Mouse (Mus musculus) heart, adult 2 months (tissue): ENCODE measurements at regions not wholly inside any gene's neighbourhood (a gene's known extent, or its start where the extent isn't known, plus 50 kb on each side); places are given as distances from the start of the nearest gene placed in this dataset.

Source experiments
- DNase-seq, 2 experiments: peaks; one replicate each; pipeline ENCODE4 v3.0.0; 2021
- H3K27ac ChIP-seq: fragments of 200-600 bp; 2 replicates; pipeline ENCODE4 v1.8.1; 2022
- H3K27me3 ChIP-seq: fragments of 200-500 bp; 2 replicates; pipeline ENCODE4 v1.6.1; 2012; ENCODE audit warnings: mild to moderate bottlenecking, low read length, inconsistent platforms, mixed read lengths; ENCODE audit not compliant: control insufficient read depth, insufficient read depth
- H3K36me3 ChIP-seq: fragments of 200-500 bp; 2 replicates; pipeline ENCODE4 v1.6.1; 2012; ENCODE audit warnings: low read length, inconsistent platforms; ENCODE audit not compliant: control insufficient read depth, insufficient read depth
- H3K4me1 ChIP-seq: fragments of 200-500 bp; 2 replicates; pipeline ENCODE4 v1.6.1; 2011; ENCODE audit warnings: low read length; ENCODE audit not compliant: control insufficient read depth, insufficient read depth
- H3K4me3 ChIP-seq: fragments of 200-600 bp; 2 replicates; pipeline ENCODE4 v1.8.1; 2022
- H3K79me2 ChIP-seq: fragments of 200-500 bp; replicated peaks from 2 replicates; pipeline ENCODE4 v1.6.1; 2012; ENCODE audit warnings: mild to moderate bottlenecking, inconsistent platforms, low read length, moderate library complexity, mixed read lengths; ENCODE audit not compliant: control insufficient read depth, insufficient read depth
- H3K9ac ChIP-seq: fragments of 200-500 bp; 2 replicates; pipeline ENCODE4 v1.6.1; 2012; ENCODE audit warnings: low read depth, mild to moderate bottlenecking, control low read depth, inconsistent platforms, low read length, mixed read lengths
- CTCF ChIP-seq: fragments of 200-600 bp; IDR thresholded peaks from 2 replicates; pipeline ENCODE4 v1.8.1; 2022; ENCODE audit warnings: antibody characterized with exemption, mild to moderate bottlenecking, moderate library complexity
- EP300 ChIP-seq: fragments of 200-500 bp; IDR thresholded peaks from 2 replicates; pipeline ENCODE4 v1.6.1; 2011; ENCODE audit warnings: low read depth, low read length, control low read depth; ENCODE audit not compliant: insufficient read depth
- POLR2A ChIP-seq: fragments of 200-500 bp; IDR thresholded peaks from 2 replicates; pipeline ENCODE4 v1.6.1; 2011; ENCODE audit warnings: mild to moderate bottlenecking, low read depth, low read length, control low read depth; ENCODE audit not compliant: insufficient read depth
- WGBS: fragments of 180-500 bp; shearing (Covaris S2); methylation state at CpG from one replicate; pipeline ENCODE4 v1.1.7; 2018; 5-methylcytosine and 5-hydroxymethylcytosine counted together
- intact Hi-C: fragments of 180-260 bp; cut with DNase I; formaldehyde crosslinking; loops from one replicate; pipeline ENCODE4 v1.15.1; 2025

GRCm38 (mm10) chr6:81496239-81496638, 427.2 kb upstream of the Gcfc2 start:
- no peak for DNase-seq
- no peaks in the 10 kb centered on the region for H3K79me2 ChIP-seq
- no peak overlapping the region for H3K4me3 ChIP-seq
- WGBS: 80% methylated on average over 7 of the region's 7 CpGs
- H3K27ac ChIP-seq: no peak overlapping the region
- H3K27me3 ChIP-seq: no peaks in the 10 kb centered on the region
- intact Hi-C loops: no loop called here
- H3K9ac ChIP-seq: no peak overlapping the region
- no peaks in the 10 kb centered on the region for H3K4me1 ChIP-seq
- no peaks in the 10 kb centered on the region for H3K36me3 ChIP-seq
- TF ChIP-seq POLR2A (no peak), EP300 (no peak), CTCF (no peak)

GRCm38 (mm10) chr6:81517185-81517584, 406.3 kb upstream of the Gcfc2 start:
- H3K4me1 ChIP-seq: no peaks in the 10 kb centered on the region
- no peak for DNase-seq
- no peaks in the 10 kb centered on the region for H3K36me3 ChIP-seq
- no peaks in the 10 kb centered on the region for H3K27me3 ChIP-seq
- intact Hi-C loops: no loop called here
- H3K4me3 ChIP-seq: no peak overlapping the region
- no peak overlapping the region for H3K27ac ChIP-seq
- 67% methylated on average over 1 of the region's 1 CpGs for WGBS
- TF ChIP-seq CTCF (no peak), EP300 (no peak), POLR2A (no peak)
- H3K9ac ChIP-seq: no peak overlapping the region
- no peaks in the 10 kb centered on the region for H3K79me2 ChIP-seq

- TF ChIP-seq CTCF (no peak), POLR2A (no peak), EP300 (no peak)
- no peak overlapping the region for H3K4me3 ChIP-seq
- no peaks in the 10 kb centered on the region for H3K79me2 ChIP-seq
- intact Hi-C loops: no loop called here
- H3K27me3 ChIP-seq: no peaks in the 10 kb centered on the region
- H3K4me1 ChIP-seq: no peaks in the 10 kb centered on the region
- H3K36me3 ChIP-seq: no peaks in the 10 kb centered on the region
- DNase-seq: no peak
- no peak overlapping the region for H3K9ac ChIP-seq
- WGBS: 38% methylated on average over 2 of the region's 2 CpGs
- H3K27ac ChIP-seq: no peak overlapping the region
These were observed 361.2 kb upstream of the Gcfc2 start for GRCm38 (mm10) chr6:81562260-81562659.

GRCm38 (mm10) chr6:81563192-81563591, 360.3 kb upstream of the Gcfc2 start:
- Histone ChIP-seq H3K36me3 (no peaks in the 10 kb centered on the region), H3K9ac (no peak overlapping the region), H3K27me3 (no peaks in the 10 kb centered on the region), H3K27ac (no peak overlapping the region), H3K79me2 (no peaks in the 10 kb centered on the region), H3K4me1 (no peaks in the 10 kb centered on the region), H3K4me3 (no peak overlapping the region)
- DNase-seq: no peak
- intact Hi-C loops: no loop called here
- WGBS: 74% methylated on average over 2 of the region's 2 CpGs
- TF ChIP-seq CTCF: no peak
- TF ChIP-seq EP300: no peak
- no peak for TF ChIP-seq POLR2A

- WGBS: 85% methylated on average over 1 of the region's 1 CpGs
- no peaks in the 10 kb centered on the region for H3K36me3 ChIP-seq
- no peak overlapping the region for H3K4me3 ChIP-seq
- intact Hi-C loops: no loop called here
- no peak overlapping the region for H3K27ac ChIP-seq
- no peak for TF ChIP-seq POLR2A
- H3K27me3 ChIP-seq: no peaks in the 10 kb centered on the region
- DNase-seq: no peak
- H3K79me2 ChIP-seq: no peaks in the 10 kb centered on the region
- no peak overlapping the region for H3K9ac ChIP-seq
- H3K4me1 ChIP-seq: no peaks in the 10 kb centered on the region
These were observed 359.2 kb upstream of the Gcfc2 start for GRCm38 (mm10) chr6:81564295-81564694.

GRCm38 (mm10) chr6:81586441-81587117, 336.9 kb upstream of the Gcfc2 start:
- Histone ChIP-seq H3K27me3 (no peaks in the 10 kb centered on the region), H3K9ac (no peak overlapping the region), H3K79me2 (no peaks in the 10 kb centered on the region), H3K4me3 (no peak overlapping the region), H3K27ac (no peak overlapping the region), H3K4me1 (no peaks in the 10 kb centered on the region), H3K36me3 (no peaks in the 10 kb centered on the region)
- WGBS: 61% methylated on average over 1 of the region's 1 CpGs
- no peak for DNase-seq
- TF ChIP-seq POLR2A (no peak), EP300 (no peak), CTCF (no peak)
- intact Hi-C loops: no loop called here

GRCm38 (mm10) chr6:81589727-81590126, 333.7 kb upstream of the Gcfc2 start:
- TF ChIP-seq CTCF: no peak
- Histone ChIP-seq H3K79me2 (no peaks in the 10 kb centered on the region), H3K9ac (no peak overlapping the region), H3K27me3 (no peaks in the 10 kb centered on the region), H3K4me1 (no peaks in the 10 kb centered on the region), H3K4me3 (no peak overlapping the region), H3K27ac (no peak overlapping the region), H3K36me3 (no peaks in the 10 kb centered on the region)
- no peak for DNase-seq
- WGBS: 84% methylated on average over 10 of the region's 10 CpGs
- intact Hi-C loops: no loop called here
